Mouse (Mus musculus) colon, adult 2 months (tissue): ENCODE measurements around the gene Ckap4. TPM values are rescaled to one million over a fixed set of nuclear protein-coding genes. Genes with fewer than 3 reads are reported as not detected.

Experiments
- polyA plus RNA-seq: library from polyadenylated mRNA; depleted of rRNA; stranded (reverse); fragments of >200 nt; gene quantifications from 2 replicates; pipeline ENCODE4 v1.2.3, GENCODE M21; 2012; rRNA removed

Ckap4 gene
- 45.0 and 46.6 TPM in 2 replicates for polyA plus RNA-seq

GRCm38 (mm10) chr10:84533912-84534671 lies at the start of gene Ckap4:
Gene Ckap4, minus strand, starts transcription at chr10:84534062.

GRCm38 (mm10) chr10:84576395-84577070 lies 42.7 kb upstream of the Ckap4 start, which contains the start of gene Tcp11l2:
Gene Tcp11l2, plus strand, starts transcription at chr10:84576626.

Other genes starting within 250 kb of the Ckap4 start
- 2.2 and 2.3 TPM in 2 replicates for gene Nuak1, start 93.5 kb downstream of the Ckap4 start, polyA plus RNA-seq
- gene Tcp11l2, start 42.6 kb upstream of the Ckap4 start, polyA plus RNA-seq, result 10.3 and 26.8 TPM in 2 replicates
- gene Polr3b, start 88.2 kb upstream of the Ckap4 start, polyA plus RNA-seq, result 2.3 and 3.0 TPM in 2 replicates
- gene Rfx4, start 222.0 kb upstream of the Ckap4 start, polyA plus RNA-seq, result not detected in 2 replicates